Mouse (Mus musculus): ENCODE measurements around the gene Gdpd1. TPM values are rescaled to one million over a fixed set of nuclear protein-coding genes. Genes with fewer than 3 reads are reported as not detected.

The Gdpd1 gene
- polyA plus RNA-seq, 1 experiment = 34.6 TPM

DNA sequence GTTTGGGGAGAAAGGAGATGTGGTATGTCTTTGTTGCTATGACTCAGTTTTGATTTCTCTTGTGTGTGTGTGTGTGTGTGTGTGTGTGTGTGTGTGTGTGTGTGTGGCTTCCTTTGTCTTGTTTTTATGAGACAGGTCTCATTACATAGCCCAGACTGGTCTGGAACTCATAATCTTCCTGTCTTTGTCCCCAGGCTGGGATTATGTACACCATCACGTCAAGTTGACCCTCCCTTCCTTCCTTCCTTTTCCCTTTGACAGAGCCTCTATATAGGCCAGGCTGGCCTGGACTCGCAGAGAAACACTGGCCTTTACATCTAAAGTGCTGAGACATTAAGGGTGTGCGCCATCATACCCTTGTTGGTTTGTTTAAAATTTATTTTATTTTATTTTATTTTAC is 58.2 kb downstream of the Gdpd1 start:
- TF ChIP-seq CTCF (IDR thresholded peaks at IDR 0.05; ENCODE audit: extremely low read depth, insufficient read depth, low read length) (no peak), POLR2A (IDR thresholded peaks at IDR 0.05; ENCODE audit: extremely low read depth, insufficient read depth, low read length) (no peak)
- no peaks in the 10 kb centered on the region for H3K4me1 ChIP-seq (ENCODE audit: control insufficient read depth, insufficient read depth, low read length)
- H3K27ac ChIP-seq (ENCODE audit: insufficient read depth, low read length) = no peak overlapping the region
- H3K4me3 ChIP-seq (ENCODE audit: insufficient read depth, low read length) = no peak overlapping the region

DNA sequence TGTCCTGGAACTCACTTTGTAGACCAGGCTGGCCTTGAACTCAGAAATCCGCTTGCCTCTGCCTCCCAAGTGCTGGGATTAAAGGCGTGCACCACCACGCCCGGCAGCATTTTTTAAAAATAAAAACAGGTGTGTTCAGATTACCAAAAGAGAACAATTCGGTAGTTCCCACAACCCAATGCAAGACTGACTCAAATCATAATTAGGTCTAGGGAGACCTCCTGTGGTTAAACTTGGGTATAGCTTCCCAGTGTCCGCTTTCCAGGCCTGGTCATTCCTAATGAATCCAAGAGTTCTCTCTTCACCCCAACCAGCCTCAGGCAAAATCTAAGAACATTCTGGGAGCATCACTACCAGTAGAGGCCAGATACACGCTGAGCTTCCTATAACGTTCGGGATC is 63.4 kb downstream of the Gdpd1 start:
- no peak overlapping the region for H3K4me3 ChIP-seq (ENCODE audit: insufficient read depth, low read length)
- no peak overlapping the region for H3K27ac ChIP-seq (ENCODE audit: insufficient read depth, low read length)
- H3K4me1 ChIP-seq (ENCODE audit: control insufficient read depth, insufficient read depth, low read length) = no peaks in the 10 kb centered on the region
- TF ChIP-seq POLR2A (IDR thresholded peaks at IDR 0.05; ENCODE audit: extremely low read depth, insufficient read depth, low read length) = no peak
- TF ChIP-seq CTCF (IDR thresholded peaks at IDR 0.05; ENCODE audit: extremely low read depth, insufficient read depth, low read length) = peak; percentile 72

DNA sequence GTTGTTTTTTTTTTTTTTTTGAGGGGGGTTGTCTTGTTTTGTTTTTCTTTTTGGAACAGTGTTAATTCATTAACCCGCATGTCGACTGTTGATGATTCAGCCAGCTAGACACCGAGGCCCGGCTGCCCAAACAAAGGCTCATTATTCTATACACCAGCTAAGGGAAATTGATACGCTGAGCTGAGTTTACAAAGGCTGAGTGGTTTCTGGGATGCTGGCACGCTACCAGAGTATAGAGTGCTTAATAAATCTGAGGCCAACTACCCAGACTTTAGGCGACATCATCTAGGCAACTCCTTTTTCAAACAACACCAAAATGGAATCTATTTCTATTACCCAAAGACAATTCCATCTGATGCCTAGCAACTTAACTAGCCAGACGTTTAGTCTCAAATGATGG is 66.5 kb downstream of the Gdpd1 start:
- Histone ChIP-seq H3K27ac (ENCODE audit: insufficient read depth, low read length) (no peak overlapping the region), H3K4me1 (ENCODE audit: control insufficient read depth, insufficient read depth, low read length) (no peaks in the 10 kb centered on the region)
- TF ChIP-seq CTCF (IDR thresholded peaks at IDR 0.05; ENCODE audit: extremely low read depth, insufficient read depth, low read length) = no peak
- TF ChIP-seq POLR2A (IDR thresholded peaks at IDR 0.05; ENCODE audit: extremely low read depth, insufficient read depth, low read length) = no peak

DNA sequence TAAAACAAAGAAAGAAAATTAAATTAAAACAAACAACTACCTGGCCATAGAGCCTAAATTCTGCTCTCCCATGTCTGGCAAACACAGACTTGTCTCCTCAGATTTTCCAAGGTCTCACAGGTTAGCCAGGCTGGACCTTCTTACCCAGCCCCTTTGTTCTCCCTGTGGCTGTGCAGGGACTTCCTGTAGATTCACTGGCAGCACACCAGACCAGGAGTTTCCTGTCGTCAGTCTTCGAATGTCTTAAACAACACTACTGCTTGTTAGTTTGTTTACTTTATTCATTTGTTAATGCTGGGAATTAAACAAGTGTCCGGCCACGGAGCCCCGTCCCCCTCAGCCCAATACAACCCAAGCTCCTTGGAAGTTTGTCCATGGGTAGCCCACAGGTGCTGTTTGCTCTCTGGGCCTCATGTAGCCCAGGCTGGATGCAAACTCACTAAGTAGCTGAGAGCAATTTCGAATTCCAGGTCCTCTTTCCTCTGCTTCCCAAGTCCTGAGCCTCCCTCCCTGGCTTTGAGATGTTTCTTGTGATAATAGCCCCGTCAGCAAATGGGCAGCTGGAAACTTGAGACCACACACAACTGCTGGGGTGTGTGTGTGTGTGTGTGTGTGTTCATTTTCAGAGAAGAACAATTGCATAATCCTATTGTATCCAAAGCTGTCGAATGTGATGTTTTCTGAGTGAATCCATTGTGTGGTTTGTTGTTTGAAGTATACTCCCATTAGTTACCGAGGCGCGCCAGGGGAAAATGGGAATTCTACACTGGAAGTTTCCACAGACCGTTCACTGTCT is 68.7 kb downstream of the Gdpd1 start:
- TF ChIP-seq CTCF (IDR thresholded peaks at IDR 0.05; ENCODE audit: extremely low read depth, insufficient read depth, low read length) = no peak
- no peak for TF ChIP-seq POLR2A (IDR thresholded peaks at IDR 0.05; ENCODE audit: extremely low read depth, insufficient read depth, low read length)
- Histone ChIP-seq H3K27ac (ENCODE audit: insufficient read depth, low read length) (peak overlapping the region; percentile 79; the same call in 1 of the 2 replicates), H3K4me1 (ENCODE audit: control insufficient read depth, insufficient read depth, low read length) (no peaks in the 10 kb centered on the region), H3K4me3 (ENCODE audit: insufficient read depth, low read length) (no peak overlapping the region)

More for the DNA sequence above, 66.5 kb downstream of the Gdpd1 start:
- H3K4me3 ChIP-seq (ENCODE audit: insufficient read depth, low read length) = no peak overlapping the region

DNA sequence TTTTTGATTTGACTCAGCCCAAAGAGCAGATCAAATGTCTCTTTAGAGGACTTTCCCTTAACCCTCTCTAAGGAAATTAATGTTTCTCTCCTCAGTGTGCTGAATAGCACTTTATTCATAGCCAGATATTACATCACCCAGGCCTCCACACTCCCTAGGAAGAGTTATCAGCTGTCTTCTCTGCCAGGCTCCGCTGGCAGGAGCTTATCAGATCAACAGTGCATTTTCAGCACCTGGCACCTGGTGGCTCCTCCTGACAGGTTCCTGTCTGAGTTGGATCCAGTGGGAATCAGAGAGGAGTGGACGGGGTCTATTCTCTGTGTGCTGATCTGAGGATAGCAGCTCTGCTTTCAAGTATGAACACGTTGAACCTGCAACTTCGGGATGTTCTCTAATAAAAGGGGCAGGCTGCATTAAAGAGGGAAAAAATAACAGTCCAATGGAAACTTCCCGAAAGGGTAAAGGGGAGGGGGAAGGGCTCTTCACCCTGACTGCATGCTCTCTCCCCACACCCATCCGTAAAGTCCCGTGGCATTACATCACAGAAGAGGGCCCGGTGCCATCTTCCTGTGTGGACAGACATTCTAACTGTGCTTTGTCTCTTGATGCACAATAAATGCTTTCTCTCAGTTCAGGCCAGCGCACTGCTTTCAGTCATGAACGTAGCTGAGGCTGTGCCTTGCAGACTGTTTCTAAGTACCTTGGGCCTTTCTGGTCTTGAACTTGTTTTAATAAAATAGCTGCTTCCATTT is 71.6 kb downstream of the Gdpd1 start:
- no peaks in the 10 kb centered on the region for H3K4me1 ChIP-seq (ENCODE audit: control insufficient read depth, insufficient read depth, low read length)
- H3K27ac ChIP-seq (ENCODE audit: insufficient read depth, low read length) = peak overlapping the region; percentile 74; the same call in 1 of the 2 replicates
- H3K4me3 ChIP-seq (ENCODE audit: insufficient read depth, low read length) = no peak overlapping the region
- no peak for TF ChIP-seq CTCF (IDR thresholded peaks at IDR 0.05; ENCODE audit: extremely low read depth, insufficient read depth, low read length)
- TF ChIP-seq POLR2A (IDR thresholded peaks at IDR 0.05; ENCODE audit: extremely low read depth, insufficient read depth, low read length) = no peak

DNA sequence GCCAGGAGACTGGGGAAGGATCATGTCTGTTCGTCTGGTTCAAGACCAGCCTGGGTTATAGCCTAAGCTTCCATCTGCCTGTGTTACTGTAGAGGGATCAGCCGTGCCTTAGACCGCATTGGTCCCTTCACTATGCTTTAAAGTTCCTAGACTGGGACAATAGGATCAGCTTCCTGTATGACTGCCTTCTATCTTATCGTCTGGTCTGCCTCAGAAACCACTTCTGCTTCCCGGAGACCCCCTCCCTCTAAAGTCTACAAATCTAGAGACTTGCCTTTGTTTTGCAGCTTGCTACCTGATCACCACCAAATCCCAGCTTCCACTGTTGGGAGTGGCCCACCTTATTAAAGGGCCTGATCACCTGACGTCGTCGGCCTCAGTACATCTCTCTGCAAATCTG is 72.6 kb downstream of the Gdpd1 start:
- H3K4me1 ChIP-seq (ENCODE audit: control insufficient read depth, insufficient read depth, low read length) = no peaks in the 10 kb centered on the region
- peak overlapping the region; percentile 40; the same call in 1 of the 2 replicates for H3K27ac ChIP-seq (ENCODE audit: insufficient read depth, low read length)
- H3K4me3 ChIP-seq (ENCODE audit: insufficient read depth, low read length) = no peak overlapping the region
- TF ChIP-seq POLR2A (IDR thresholded peaks at IDR 0.05; ENCODE audit: extremely low read depth, insufficient read depth, low read length) (no peak), CTCF (IDR thresholded peaks at IDR 0.05; ENCODE audit: extremely low read depth, insufficient read depth, low read length) (no peak)

DNA sequence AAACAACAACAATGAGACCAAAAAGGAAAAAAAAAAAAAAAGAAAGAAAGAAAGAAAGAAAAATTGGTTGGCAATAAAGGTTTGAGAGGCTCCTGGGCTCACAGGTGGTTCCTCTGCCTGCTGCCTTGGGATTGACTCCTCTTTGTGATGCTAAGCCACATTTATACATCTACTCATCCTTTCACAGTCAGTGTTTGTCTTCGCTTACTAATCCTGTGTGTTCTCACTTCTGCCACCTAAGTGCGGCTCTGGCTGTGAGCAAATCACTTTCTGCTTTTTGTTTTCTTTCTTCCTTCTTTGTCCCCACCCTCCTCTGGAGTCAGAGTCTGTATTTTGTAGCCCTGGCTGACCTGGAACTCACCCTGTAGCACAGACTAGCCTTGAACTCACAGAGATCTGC is 77.6 kb downstream of the Gdpd1 start:
- Histone ChIP-seq H3K4me1 (ENCODE audit: control insufficient read depth, insufficient read depth, low read length) (0 out of 2 replicates have a peak, but pooled peaks cover 2% of the 10 kb centered on the region), H3K27ac (ENCODE audit: insufficient read depth, low read length) (peak overlapping the region; percentile 64), H3K4me3 (ENCODE audit: insufficient read depth, low read length) (no peak overlapping the region)
- TF ChIP-seq CTCF (IDR thresholded peaks at IDR 0.05; ENCODE audit: extremely low read depth, insufficient read depth, low read length) = no peak
- TF ChIP-seq POLR2A (IDR thresholded peaks at IDR 0.05; ENCODE audit: extremely low read depth, insufficient read depth, low read length) = no peak

DNA sequence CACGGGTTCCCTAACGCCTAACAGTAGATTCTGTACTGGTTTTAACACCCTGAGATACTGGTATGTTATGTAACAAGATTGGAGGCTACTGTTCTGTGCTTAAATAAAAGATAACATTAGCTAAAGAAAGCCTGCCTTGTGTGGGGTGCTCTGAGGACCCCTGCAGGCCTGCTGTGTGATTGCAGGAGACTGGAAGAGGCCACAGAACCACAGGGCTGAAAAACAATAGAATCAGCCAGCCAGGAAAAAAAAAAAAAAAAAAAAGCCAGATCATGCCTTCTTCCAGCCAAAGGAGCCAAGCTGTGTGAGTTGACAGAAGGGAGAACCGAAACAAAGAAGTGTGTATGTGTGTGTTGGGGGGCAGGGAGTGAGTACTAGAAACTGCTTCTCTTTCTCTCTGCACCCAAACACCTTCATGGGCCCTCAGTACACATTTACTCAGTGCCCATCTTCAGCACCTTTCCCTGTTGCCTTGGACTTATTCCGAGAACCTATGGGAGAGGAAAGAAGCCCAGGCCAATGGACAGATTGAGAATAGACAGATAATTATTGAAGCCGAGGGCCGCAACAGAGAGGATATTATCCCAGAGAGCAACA is 78.1 kb downstream of the Gdpd1 start:
- Histone ChIP-seq H3K4me3 (ENCODE audit: insufficient read depth, low read length) (no peak overlapping the region), H3K27ac (ENCODE audit: insufficient read depth, low read length) (peak overlapping the region; percentile 58; the same call in 1 of the 2 replicates)

More for the DNA sequence above, 78.1 kb downstream of the Gdpd1 start:
- H3K4me1 ChIP-seq (ENCODE audit: control insufficient read depth, insufficient read depth, low read length) = peaks cover 2% of the 10 kb centered on the region; the same call in 1 of the 2 replicates
- no peak for TF ChIP-seq POLR2A (IDR thresholded peaks at IDR 0.05; ENCODE audit: extremely low read depth, insufficient read depth, low read length)
- peak; percentile 91 for TF ChIP-seq CTCF (IDR thresholded peaks at IDR 0.05; ENCODE audit: extremely low read depth, insufficient read depth, low read length)

Data from cortical plate, adult 2 months (tissue).